Mouse (Mus musculus): Measurements from ENCODE around the gene Cbll1.

GRCm38 (mm10) chr12:31449341-31449740 is 50.1 kb downstream of the Cbll1 start:
- TF ChIP-seq CTCF (IDR thresholded peaks at IDR 0.05 in 2 of 3, conservative IDR thresholded peaks at IDR 0.05 in 1 of 3; ENCODE audit: control insufficient read depth in 1 of 3, insufficient read depth in 1 of 3, low read depth in 2 of 3, low read length in 3 of 3, poor library complexity in 1 of 3, severe bottlenecking in 1 of 3) (no peak), MAX (IDR thresholded peaks at IDR 0.05; ENCODE audit: low read length) (no peak), E2F4 (IDR thresholded peaks at IDR 0.05; ENCODE audit: borderline replicate concordance, low read depth, low read length) (no peak), JUND (IDR thresholded peaks at IDR 0.05; ENCODE audit: low read depth, low read length) (no peak), EP300 (IDR thresholded peaks at IDR 0.05; ENCODE audit: low read depth in 1 of 2, low read length in 2 of 2) (no peak), NELFE (IDR thresholded peaks at IDR 0.05; ENCODE audit: low read depth, low read length) (no peak), USF2 (IDR thresholded peaks at IDR 0.05; ENCODE audit: borderline replicate concordance in 1 of 2, insufficient read depth in 1 of 2, low read depth in 1 of 2, low read length in 2 of 2) (no peak)

All from MEL (cell line).